Mouse (Mus musculus): ENCODE measurements around the gene Odf3l2.

DNA sequence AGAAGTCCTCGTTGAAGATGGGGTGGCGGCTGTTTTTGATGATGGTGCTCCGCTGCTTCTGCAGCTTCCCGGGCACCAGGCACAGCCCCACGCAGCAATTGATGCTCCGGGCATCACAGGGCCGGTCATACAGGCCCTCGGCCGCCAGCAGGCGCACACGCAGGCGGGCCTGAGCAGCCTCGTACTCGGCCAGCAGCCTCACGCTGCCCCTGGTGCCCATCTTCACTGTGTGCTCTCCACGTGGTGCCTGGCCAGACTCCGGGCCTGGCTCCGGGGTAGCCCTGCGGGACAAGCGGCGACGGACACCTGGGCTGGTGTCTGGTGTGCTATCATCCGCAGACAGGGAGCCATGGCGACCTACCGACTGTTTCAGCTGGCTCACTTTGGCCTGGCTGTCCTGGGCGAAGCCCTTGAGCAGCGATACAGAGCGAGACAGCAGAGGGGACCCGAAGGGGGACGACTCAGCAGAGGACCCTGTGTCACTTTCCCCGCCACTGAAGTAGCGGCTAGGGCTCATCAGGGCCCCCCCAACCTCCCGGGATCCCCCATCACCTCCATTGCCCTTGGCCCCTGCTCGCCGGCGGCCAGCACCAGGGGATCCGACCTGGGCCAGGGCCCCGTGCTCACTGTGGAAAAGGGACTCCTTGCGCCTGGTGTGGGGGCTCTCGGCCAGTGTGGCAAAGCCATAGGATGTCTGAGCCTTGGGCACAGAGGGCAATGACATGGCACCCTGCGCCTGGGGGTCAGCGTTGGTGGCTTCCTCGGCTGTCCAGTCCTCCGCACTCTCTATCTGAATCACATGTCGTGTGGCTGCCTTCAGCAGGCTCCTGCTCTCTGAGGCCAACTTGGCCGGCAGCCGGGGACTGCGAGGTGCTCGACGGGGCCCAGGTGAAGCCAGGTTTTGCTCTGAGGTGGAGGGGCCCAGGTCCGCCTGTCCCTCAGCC is 33.1 kb downstream of the Odf3l2 start:
- TF ChIP-seq CTCF (IDR thresholded peaks at IDR 0.05; ENCODE audit: extremely low read depth, insufficient read length, insufficient replicate concordance, low read depth, low read length) (no peak), POLR2A (IDR thresholded peaks at IDR 0.05; ENCODE audit: low read depth, low read length) (no peak)
